ENCODE assay signal across 10 mouse cellular contexts in the genomic region with DNA sequence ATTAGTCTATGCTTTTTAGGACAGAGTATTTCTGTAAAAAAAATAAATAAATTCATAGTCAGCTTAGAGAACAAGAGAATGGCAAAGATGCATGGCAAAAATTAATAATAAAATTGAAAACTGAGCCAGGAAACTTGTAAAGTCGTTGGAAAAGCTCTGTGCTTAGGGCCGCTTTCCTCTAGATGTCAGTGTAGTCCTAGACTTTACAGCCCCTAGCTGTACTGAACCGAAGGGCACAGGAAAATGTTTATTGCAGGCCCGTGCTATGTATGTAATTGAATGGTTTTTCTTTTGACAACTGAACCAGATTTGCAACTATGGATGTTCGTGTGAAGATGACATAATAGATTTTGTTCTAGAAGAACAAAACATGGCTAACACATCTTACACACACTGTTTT. TPM values are rescaled to one million over a fixed set of nuclear protein-coding genes. Genes with fewer than 3 reads are reported as not detected.
DNase-seq lines count a peak whose midpoint lies in the region; ATAC-seq and TF ChIP-seq lines count a peak whose summit lies in the region.
"Had no signal": no experiment of that assay in that cellular context is flagged by ENCODE, and none has a peak within 500 bp of the region (broad histone marks: within the 10 kb centered on the region; RNA-seq: fewer than 3 reads in every experiment).

No protein-coding gene starts in this region.

- intact Hi-C loops in heart, postnatal 10 days (cut with DNase I), result loop anchor here (5.0 to 10.0 kb wide), 2 partner anchors 386 to 1749 kb away; no protein-coding TSS in a partner anchor

- whole genome bisulfite sequencing in heart, embryonic 12.5 days, result 14% methylated on average over 5 of the region's 5 CpGs
- 17% methylated on average over 5 of the region's 5 CpGs for WGBS in kidney, embryonic 16.5 days
- 8% methylated on average over 5 of the region's 5 CpGs for WGBS in stomach, postnatal 0 days

- no peaks in the 10 kb centered on the region for H3K9me3 ChIP-seq in heart, embryonic 12.5 days (replicated peaks)
- no peaks in the 10 kb centered on the region for H3K9me3 ChIP-seq in kidney, embryonic 16.5 days (ENCODE audit: low read length)
- no peaks in the 10 kb centered on the region for H3K9me3 ChIP-seq in stomach, postnatal 0 days (ENCODE audit: control insufficient read depth, low read length)
- H3K9me3 ChIP-seq: heart, embryonic 13.5 days had no signal

- H3K4me3 ChIP-seq in heart, embryonic 12.5 days, result no peak overlapping the region
- no peak overlapping the region for H3K4me3 ChIP-seq in kidney, embryonic 16.5 days (ENCODE audit: low read length)
- no peak overlapping the region for H3K4me3 ChIP-seq in stomach, postnatal 0 days (ENCODE audit: low read depth, low read length)
- H3K4me3 ChIP-seq: heart, embryonic 13.5 days had no signal

- no peaks in the 10 kb centered on the region for H3K36me3 ChIP-seq in heart, embryonic 12.5 days
- no peaks in the 10 kb centered on the region for H3K36me3 ChIP-seq in kidney, embryonic 16.5 days (ENCODE audit: insufficient read depth, low read length)
- H3K36me3 ChIP-seq in stomach, postnatal 0 days (ENCODE audit: control insufficient read depth, insufficient read depth, low read length), result no peaks in the 10 kb centered on the region
- H3K36me3 ChIP-seq: heart, embryonic 13.5 days had no signal

- H3K4me1 ChIP-seq in heart, embryonic 12.5 days (replicated peaks), result no peaks in the 10 kb centered on the region
- H3K4me1 ChIP-seq in kidney, embryonic 16.5 days (ENCODE audit: insufficient read depth, low read length), result peaks cover 6% of the 10 kb centered on the region
- H3K4me1 ChIP-seq in stomach, postnatal 0 days (replicated peaks; ENCODE audit: control insufficient read depth, insufficient read depth), result no peaks in the 10 kb centered on the region

- no peak overlapping the region for H3K9ac ChIP-seq in heart, embryonic 12.5 days
- no peak overlapping the region for H3K9ac ChIP-seq in kidney, embryonic 16.5 days (replicated peaks; ENCODE audit: low read length)
- H3K9ac ChIP-seq in stomach, postnatal 0 days (ENCODE audit: low read length), result no peak overlapping the region
- H3K9ac ChIP-seq: heart, embryonic 13.5 days had no signal

- no peak for ATAC-seq in heart, embryonic 12.5 days (ENCODE audit: insufficient number of reproducible peaks, low FRiP score)
- ATAC-seq in kidney, embryonic 16.5 days (ENCODE audit: low FRiP score, low TSS enrichment), result peak; percentile 73; the same call in 1 of the 2 replicates
- peak; percentile 65; the same call in 1 of the 2 replicates for ATAC-seq in stomach, postnatal 0 days (ENCODE audit: low FRiP score, low TSS enrichment)
- no peak for ATAC-seq in cerebellum, adult (ENCODE audit: insufficient number of reproducible peaks, low FRiP score, low TSS enrichment)

- H3K4me2 ChIP-seq in heart, embryonic 12.5 days, result no peak overlapping the region
- no peak overlapping the region for H3K4me2 ChIP-seq in kidney, embryonic 16.5 days (replicated peaks; ENCODE audit: low read depth, low read length)
- no peak overlapping the region for H3K4me2 ChIP-seq in stomach, postnatal 0 days (replicated peaks; ENCODE audit: low read depth)
- H3K4me2 ChIP-seq: heart, embryonic 13.5 days had no signal

- no peak overlapping the region for H3K27ac ChIP-seq in heart, embryonic 12.5 days (ENCODE audit: poor library complexity, severe bottlenecking)
- H3K27ac ChIP-seq in kidney, embryonic 16.5 days (ENCODE audit: low read length), result no peak overlapping the region
- no peak overlapping the region for H3K27ac ChIP-seq in stomach, postnatal 0 days (replicated peaks)
- H3K27ac ChIP-seq: heart, embryonic 13.5 days; macrophage had no signal

- TF ChIP-seq CTCF in stomach, postnatal 0 days (IDR thresholded peaks at IDR 0.05; ENCODE audit: low read depth), result peak; percentile 83

- H3K27me3 ChIP-seq in heart, embryonic 12.5 days (replicated peaks), result no peaks in the 10 kb centered on the region
- no peaks in the 10 kb centered on the region for H3K27me3 ChIP-seq in kidney, embryonic 16.5 days (ENCODE audit: insufficient read depth, low read length)
- no peaks in the 10 kb centered on the region for H3K27me3 ChIP-seq in stomach, postnatal 0 days (ENCODE audit: control insufficient read depth, insufficient read depth, low read length)
- H3K27me3 ChIP-seq: heart, embryonic 13.5 days had no signal

- peak; percentile 19 to 34 for DNase-seq in heart, postnatal 10 days
- DNase-seq in 416B (ENCODE audit: low read depth), result peak; percentile 1
- DNase-seq in brain, adult 2 months (ENCODE audit: low read depth, low spot score), result peak; percentile 74
- no peak for DNase-seq in stomach, postnatal 0 days (ENCODE audit: low spot score)
- DNase-seq in spleen, postnatal 36 days (ENCODE audit: low spot score in 2 of 2), result no peak

- no peak for TF ChIP-seq EP300 in stomach, postnatal 0 days (optimal IDR thresholded peaks at IDR 0.05)

RNA-seq across cellular contexts. Expression of a gene that starts 32.1 kb away (rescaled TPM):
- total RNA-seq in heart, postnatal 10 days (2021), result under 1 TPM; 0.17 to 0.22 TPM
- not detected in 2 replicates for polyA plus RNA-seq in heart, embryonic 12.5 days (2016; fragmentation: Nextera tagmentation; extraction: Ambion mirVana)
- polyA plus RNA-seq in kidney, embryonic 16.5 days (2015; fragmentation: Nextera tagmentation; extraction: Ambion mirVana), result not detected in 2 replicates
- polyA plus RNA-seq in stomach, postnatal 0 days (2015; fragmentation: Nextera tagmentation; extraction: Ambion mirVana), result not detected in 2 replicates
- polyA plus RNA-seq: heart, embryonic 13.5 days; macrophage had no signal

RNA-seq across cellular contexts. Expression of a gene that starts 44.4 kb away (rescaled TPM):
- total RNA-seq in heart, postnatal 10 days (2021), result 1 to 10 TPM; 3.3 to 4.2 TPM
- polyA plus RNA-seq in heart, embryonic 12.5 days (2016; fragmentation: Nextera tagmentation; extraction: Ambion mirVana), result 1.6 and 2.0 TPM in 2 replicates
- 13.1 and 15.5 TPM in 2 replicates for polyA plus RNA-seq in kidney, embryonic 16.5 days (2015; fragmentation: Nextera tagmentation; extraction: Ambion mirVana)
- 31.2 and 34.1 TPM in 2 replicates for polyA plus RNA-seq in stomach, postnatal 0 days (2015; fragmentation: Nextera tagmentation; extraction: Ambion mirVana)
- polyA plus RNA-seq: macrophage had no signal

Comparison
In these comparisons a context has a peak if more than half of its experiments do, and no peak if none do; other contexts are left out.
1. DNase-seq: peak in heart, postnatal 10 days (2 of 2), 416B (single experiment) and brain, adult 2 months (single experiment); none in stomach, postnatal 0 days (single experiment) and spleen, postnatal 36 days (0 of 2).
2. ATAC-seq: peak in kidney, embryonic 16.5 days (single experiment) and stomach, postnatal 0 days (single experiment); none in heart, embryonic 12.5 days (single experiment) and cerebellum, adult (single experiment).